Mouse (Mus musculus) macrophage (primary cell): ENCODE measurements around the gene Zfp598. TPM values are rescaled to one million over a fixed set of nuclear protein-coding genes. Genes with fewer than 3 reads are reported as not detected.
A peak's percentile ranks its signal among the peaks of the same experiment; 100 is the strongest.
"Not testable (repeated sequence)": the region's sequence is repeated elsewhere in the genome, so short reads cannot be mapped to it uniquely, and the experiment has no call there.

ENCODE experiments used
- H3K27ac ChIP-seq: fragments of 350-480 bp; formaldehyde crosslinking; 2 replicates; pipeline ENCODE4 v1.9.0; 2021
- H3K36me3 ChIP-seq: fragments of 350-480 bp; formaldehyde crosslinking; 2 replicates; pipeline ENCODE4 v1.9.0; 2021; ENCODE audit errors: inconsistent target
- H3K4me3 ChIP-seq: fragments of 350-480 bp; formaldehyde crosslinking; 2 replicates; pipeline ENCODE4 v1.9.0; 2021; ENCODE audit errors: inconsistent target
- H3K79me2 ChIP-seq: fragments of 350-480 bp; formaldehyde crosslinking; 2 replicates; pipeline ENCODE4 v1.9.0; 2021; ENCODE audit errors: inconsistent target
- WGBS: methylation state at CpG from one replicate; pipeline ENCODE4 v1.1.7; 2026; ENCODE audit warnings: inconsistent platforms; ENCODE audit not compliant: missing documents; 5-methylcytosine and 5-hydroxymethylcytosine counted together
- polyA plus RNA-seq: library from polyadenylated mRNA; stranded (reverse); fragments of 250-400 nt; gene quantifications from 3 replicates; pipeline ENCODE4 v1.2.4, GENCODE M21; 2018; ENCODE audit warnings: inconsistent platforms

The Zfp598 gene
- polyA plus RNA-seq, 1 experiment from 2014 or later, result 8.0 TPM

DNA sequence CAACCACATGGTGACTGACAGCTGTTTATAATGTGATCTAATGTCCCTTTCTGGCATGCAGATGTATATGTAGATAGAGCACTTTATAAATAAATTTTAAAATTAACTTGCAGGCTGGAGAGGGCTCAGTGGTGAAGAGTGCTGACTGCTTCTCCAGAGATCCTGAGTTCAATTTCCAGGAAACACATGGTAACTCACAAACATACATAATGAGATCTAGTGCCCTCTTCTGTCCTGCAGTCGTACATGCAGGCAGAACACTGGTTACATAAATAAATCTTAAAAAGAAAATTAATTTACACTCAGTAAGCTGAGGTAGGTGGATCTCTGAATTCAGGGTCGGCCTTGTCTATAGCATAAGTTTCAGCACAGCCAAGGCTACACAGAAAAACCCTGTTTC, 39.2 kb downstream of the Zfp598 start:
- peak overlapping the region; percentile 91 for H3K4me3 ChIP-seq
- H3K79me2 ChIP-seq, result peaks cover 17% of the 10 kb centered on the region; the same call in 1 of the 2 replicates
- H3K27ac ChIP-seq, result peak overlapping the region; percentile 51; the same call in 1 of the 2 replicates
- WGBS, result 23% methylated on average over 2 of the region's 2 CpGs
- peaks cover 10% of the 10 kb centered on the region; the same call in 1 of the 2 replicates for H3K36me3 ChIP-seq

GRCm38 (mm10) chr17:24715556-24715955, 46.1 kb downstream of the Zfp598 start:
- no peak overlapping the region for H3K4me3 ChIP-seq
- H3K79me2 ChIP-seq, result peaks cover 14% of the 10 kb centered on the region
- H3K36me3 ChIP-seq, result no peaks in the 10 kb centered on the region
- no peak overlapping the region for H3K27ac ChIP-seq
- 93% methylated on average over 6 of the region's 6 CpGs for WGBS

- WGBS, result 96% methylated on average over 11 of the region's 15 CpGs
Observed at GRCm38 (mm10) chr17:24716166-24716682, 46.7 kb downstream of the Zfp598 start.

DNA sequence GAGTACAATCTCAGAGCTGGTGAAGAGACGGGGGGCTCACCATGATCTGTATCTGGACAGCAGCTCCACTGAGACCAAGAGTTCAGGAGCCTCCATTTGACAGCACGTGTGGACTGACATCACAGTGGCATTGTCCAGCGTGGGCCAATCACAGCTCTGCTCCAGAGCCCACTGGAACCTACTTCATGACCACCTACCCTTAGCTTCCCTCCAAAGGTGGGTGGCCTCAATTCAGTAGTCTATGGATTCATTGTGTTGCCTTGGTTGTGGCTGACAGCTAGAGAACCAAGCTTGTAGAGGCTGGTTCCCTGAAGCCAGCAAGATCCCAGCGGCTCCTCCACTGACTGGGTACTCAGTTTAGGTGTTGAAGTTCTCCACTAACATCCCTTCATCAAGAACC, 48.5 kb downstream of the Zfp598 start, which contains the start of the genes Rnf151 and Rps2:
Gene Rnf151 (minus strand): TSS at position 121 of the 400 bp plus-strand sequence.
Gene Rps2 (plus strand): TSS at position 174 of the 400 bp plus-strand sequence.
- Histone ChIP-seq H3K4me3 (peak within 1 kb of the TSS; percentile 68), H3K36me3 (peaks cover 5% of the 10 kb centered on the region; the same call in 1 of the 2 replicates), H3K27ac (no peak within 1 kb of the TSS), H3K79me2 (peaks cover 37% of the 10 kb centered on the region)
- WGBS, result 93% methylated on average over 4 of the region's 4 CpGs

More at GRCm38 (mm10) chr17:24716166-24716682, 46.7 kb downstream of the Zfp598 start:
- Histone ChIP-seq H3K4me3 (no peak overlapping the region), H3K79me2 (peaks cover 20% of the 10 kb centered on the region), H3K27ac (no peak overlapping the region), H3K36me3 (peaks cover 1% of the 10 kb centered on the region; the same call in 1 of the 2 replicates)

DNA sequence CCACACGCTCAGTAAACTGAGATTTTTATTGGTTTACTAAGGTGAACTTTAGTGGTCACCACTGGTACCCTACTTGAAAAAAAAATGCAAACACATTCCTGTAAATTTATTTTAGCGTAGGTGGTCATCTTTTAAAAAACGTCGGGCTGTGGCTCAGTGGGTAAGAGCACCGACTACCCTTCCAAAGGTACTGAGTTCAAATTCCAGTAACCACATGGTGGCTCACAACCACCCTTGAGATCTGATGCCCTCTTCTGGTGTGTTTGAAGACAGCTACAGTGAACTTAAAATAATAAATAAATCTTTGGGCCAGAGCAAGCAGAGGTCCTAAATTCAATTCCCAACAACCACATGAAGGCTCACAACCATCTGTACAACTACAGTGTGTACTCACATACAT, 49.5 kb downstream of the Zfp598 start:
- H3K36me3 ChIP-seq, result not testable (repeated sequence)
- peaks cover 47% of the 10 kb centered on the region for H3K79me2 ChIP-seq
- WGBS, result 83% methylated on average over 5 of the region's 5 CpGs
- H3K27ac ChIP-seq, result peak overlapping the region; percentile 46
- peak overlapping the region; percentile 68 for H3K4me3 ChIP-seq

- Histone ChIP-seq H3K4me3 (peak overlapping the region; percentile 68), H3K79me2 (peaks cover 49% of the 10 kb centered on the region), H3K36me3 (peaks cover 5% of the 10 kb centered on the region; the same call in 1 of the 2 replicates), H3K27ac (peak overlapping the region; percentile 46)
- WGBS, result under 1% methylated on average over 59 of the region's 61 CpGs
Observed at GRCm38 (mm10) chr17:24719494-24720222, 50.2 kb downstream of the Zfp598 start.

GRCm38 (mm10) chr17:24720616-24721015, 51.1 kb downstream of the Zfp598 start:
- Histone ChIP-seq H3K79me2 (peaks cover 49% of the 10 kb centered on the region), H3K4me3 (peak overlapping the region; percentile 68), H3K27ac (0 out of 2 replicates have a peak overlapping the region, but pooled peaks have one; percentile 12)
- not testable (repeated sequence) for H3K36me3 ChIP-seq
- 5% methylated on average over 10 of the region's 11 CpGs for WGBS

- H3K36me3 ChIP-seq, H3K27ac ChIP-seq: not testable (repeated sequence)
- Histone ChIP-seq H3K79me2 (peaks cover 49% of the 10 kb centered on the region), H3K4me3 (peak overlapping the region; percentile 68; the same call in 1 of the 2 replicates)
- 76% methylated on average over 7 of the region's 7 CpGs for WGBS
Observed at GRCm38 (mm10) chr17:24721383-24721955, 52.0 kb downstream of the Zfp598 start.

DNA sequence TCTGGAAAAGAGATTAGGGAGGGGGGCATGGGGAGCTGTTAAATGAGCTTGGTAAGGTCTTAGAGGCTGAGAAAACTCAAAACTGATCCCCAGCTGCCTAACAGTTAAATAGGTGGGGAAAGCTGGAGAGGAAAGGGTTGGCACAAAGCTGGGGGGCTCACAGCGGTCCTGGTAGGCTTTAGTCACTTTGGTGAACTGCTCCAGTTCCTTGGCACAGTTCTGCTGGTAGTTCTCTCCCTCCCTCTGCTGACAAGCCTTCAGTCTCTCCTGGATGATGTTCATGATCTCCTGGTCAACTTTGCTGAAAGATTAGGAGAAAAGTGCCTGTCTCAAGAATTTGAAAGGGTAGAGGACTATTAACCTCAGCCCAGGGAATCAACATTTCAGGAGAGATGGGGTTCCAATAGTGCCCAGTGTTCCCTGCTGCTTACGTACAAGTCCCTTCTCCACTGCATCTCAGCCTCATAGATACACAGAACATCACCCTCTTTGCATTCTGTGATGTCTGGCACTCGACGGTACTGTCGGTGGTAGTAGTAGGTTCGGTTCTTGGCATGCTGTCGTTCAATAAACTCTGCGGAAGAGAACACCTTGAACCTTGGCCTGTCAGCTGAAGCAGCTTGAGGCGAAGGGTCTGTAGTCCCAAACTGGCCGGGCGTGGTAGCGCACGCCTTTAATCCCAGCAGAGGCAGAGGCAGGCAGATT, 52.9 kb downstream of the Zfp598 start:
- H3K27ac ChIP-seq, result no peak overlapping the region
- 80% methylated on average over 13 of the region's 13 CpGs for WGBS
- H3K4me3 ChIP-seq, result no peak overlapping the region
- peaks cover 49% of the 10 kb centered on the region for H3K79me2 ChIP-seq
- H3K36me3 ChIP-seq, result peaks cover 5% of the 10 kb centered on the region; the same call in 1 of the 2 replicates

DNA sequence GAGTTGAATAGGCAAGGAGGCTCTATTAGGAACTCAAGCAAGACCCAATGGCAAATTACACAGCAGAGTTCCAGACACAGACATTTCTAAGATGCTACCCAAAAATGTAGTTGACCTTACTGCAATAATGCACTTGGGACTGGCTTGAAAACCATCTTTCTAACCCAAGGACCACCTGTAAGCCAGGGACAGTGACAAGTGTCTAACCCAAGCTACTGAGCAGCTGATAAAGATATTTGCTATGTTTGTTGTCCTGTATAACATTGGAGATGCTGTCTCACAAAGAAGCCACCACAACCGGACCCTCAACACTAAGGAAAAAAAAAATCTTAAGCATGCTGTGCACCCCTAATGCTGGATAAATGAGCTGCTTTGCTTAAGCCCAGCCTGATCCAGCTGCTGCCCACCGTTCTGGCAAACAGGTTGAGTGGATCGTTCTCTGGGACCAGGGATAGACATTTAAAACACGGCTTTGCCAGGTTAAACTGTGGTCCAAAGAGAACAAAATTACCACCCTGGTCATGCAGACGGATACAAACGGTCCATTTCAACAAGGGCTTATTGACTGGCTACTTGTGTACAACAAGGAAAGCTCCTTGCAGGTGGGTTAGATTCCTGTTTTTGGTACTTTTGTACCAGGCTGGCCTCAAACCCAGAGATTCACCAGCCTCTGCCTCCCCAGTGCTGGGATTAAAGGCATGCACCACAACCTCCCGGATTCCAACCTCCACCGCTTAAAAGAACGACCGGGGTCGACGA, 53.8 kb downstream of the Zfp598 start:
- Histone ChIP-seq H3K79me2 (peaks cover 49% of the 10 kb centered on the region), H3K27ac (peak overlapping the region; percentile 52)

GRCm38 (mm10) chr17:24723881-24724180, 54.3 kb downstream of the Zfp598 start:
- Histone ChIP-seq H3K27ac (peak overlapping the region; percentile 52), H3K36me3 (peaks cover 5% of the 10 kb centered on the region; the same call in 1 of the 2 replicates), H3K4me3 (peak overlapping the region; percentile 73), H3K79me2 (peaks cover 46% of the 10 kb centered on the region)
- under 1% methylated on average over 15 of the region's 15 CpGs for WGBS

More for the DNA sequence above, 53.8 kb downstream of the Zfp598 start:
- peaks cover 5% of the 10 kb centered on the region; the same call in 1 of the 2 replicates for H3K36me3 ChIP-seq
- WGBS, result 2% methylated on average over 12 of the region's 12 CpGs
- H3K4me3 ChIP-seq, result peak overlapping the region; percentile 73

DNA sequence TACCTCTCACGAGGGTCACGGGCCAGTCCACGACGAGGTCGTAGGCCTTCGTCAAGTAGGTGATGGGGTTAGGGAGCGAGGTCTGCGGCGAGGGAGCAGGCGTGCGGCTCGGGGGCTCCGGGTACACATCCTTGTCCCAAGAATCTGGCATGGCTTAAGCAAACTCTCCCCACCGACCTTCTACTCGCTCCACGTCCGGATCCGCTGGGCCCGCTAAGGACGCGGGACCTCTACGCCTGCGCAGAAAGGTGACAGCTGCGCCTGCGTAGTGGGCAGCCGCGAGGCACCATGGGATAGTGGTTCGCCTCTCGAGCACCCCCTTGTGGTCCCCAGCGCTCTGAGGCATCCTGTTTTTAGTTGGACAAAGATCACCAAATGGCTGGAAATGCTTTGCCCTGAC, 54.7 kb downstream of the Zfp598 start, which contains the start of gene Ndufb10:
Gene Ndufb10 (minus strand): TSS at position 295 of the 400 bp plus-strand sequence.
- WGBS, result under 1% methylated on average over 30 of the region's 30 CpGs
- peaks cover 43% of the 10 kb centered on the region for H3K79me2 ChIP-seq
- H3K36me3 ChIP-seq, result peaks cover 5% of the 10 kb centered on the region; the same call in 1 of the 2 replicates
- H3K4me3 ChIP-seq, result peak within 1 kb of the TSS; percentile 73
- peak within 1 kb of the TSS; percentile 52 for H3K27ac ChIP-seq

GRCm38 (mm10) chr17:24725637-24726390, 56.3 kb downstream of the Zfp598 start:
- 80% methylated on average over 3 of the region's 3 CpGs for WGBS
- H3K36me3 ChIP-seq, result peaks cover 5% of the 10 kb centered on the region; the same call in 1 of the 2 replicates
- no peak overlapping the region for H3K4me3 ChIP-seq
- H3K27ac ChIP-seq, result no peak overlapping the region
- peaks cover 33% of the 10 kb centered on the region for H3K79me2 ChIP-seq
